Mouse (Mus musculus) ES-E14 (cell line): Measurements from ENCODE around the gene Trp53tg5.

ENCODE experiments used
- CHD2 ChIP-seq: IDR thresholded peaks from 2 replicates; pipeline ENCODE4 v1.6.1; 2014; ENCODE audit warnings: mild to moderate bottlenecking, low read depth, low read length, inconsistent platforms
- HCFC1 ChIP-seq: IDR thresholded peaks from 2 replicates; pipeline ENCODE4 v1.6.1; 2012; ENCODE audit warnings: low read length, inconsistent platforms, borderline replicate concordance; ENCODE audit not compliant: insufficient read depth
- MAFK ChIP-seq: IDR thresholded peaks from 2 replicates; pipeline ENCODE4 v1.6.1; 2014; ENCODE audit warnings: mild to moderate bottlenecking, low read depth, low read length, inconsistent platforms; ENCODE audit not compliant: insufficient read depth
- ZC3H11A ChIP-seq: IDR thresholded peaks from 2 replicates; pipeline ENCODE4 v1.6.1; 2012; ENCODE audit warnings: low read depth, mild to moderate bottlenecking, inconsistent platforms, low read length, borderline replicate concordance
- ZNF384 ChIP-seq: IDR thresholded peaks from 2 replicates; pipeline ENCODE4 v1.6.1; 2012; ENCODE audit warnings: low read depth, low read length, inconsistent platforms

DNA sequence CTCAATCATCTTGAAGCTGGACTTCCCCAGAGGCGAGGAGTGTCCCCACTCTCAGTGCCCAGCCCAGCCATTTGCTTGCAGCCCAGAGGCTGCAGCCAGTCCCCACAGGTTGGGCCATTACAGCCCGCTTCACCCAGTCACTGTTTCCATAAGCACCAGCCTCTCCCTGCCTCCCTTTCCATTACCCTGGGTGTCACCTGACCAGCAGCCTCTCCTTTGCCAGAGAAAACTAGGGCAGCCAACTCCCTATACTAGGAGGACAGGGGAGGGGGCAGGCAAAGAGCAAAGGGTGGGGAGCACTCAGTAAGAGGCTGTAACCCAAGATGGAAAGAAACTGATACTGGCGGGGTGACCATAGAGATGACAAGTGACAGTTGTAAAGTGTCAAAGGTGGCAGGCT is 36.6 kb downstream of the Trp53tg5 start:
- TF ChIP-seq CHD2 (no peak), ZNF384 (no peak), ZC3H11A (no peak), MAFK (no peak), HCFC1 (no peak)
